Mouse (Mus musculus) embryonic fibroblast, embryonic 13.5 days (primary cell): ENCODE results near the gene Tgm5.

Experiments used
- CTCF ChIP-seq: IDR thresholded peaks from 2 replicates; pipeline ENCODE4 v1.5.1; 2011; ENCODE audit warnings: mild to moderate bottlenecking, control low read depth, low read length, moderate library complexity, borderline replicate concordance; ENCODE audit not compliant: insufficient read depth
- POLR2A ChIP-seq: IDR thresholded peaks from 2 replicates; pipeline ENCODE4 v1.6.1; 2011; ENCODE audit warnings: low read depth, mild to moderate bottlenecking, control low read depth, low read length, moderate library complexity

DNA sequence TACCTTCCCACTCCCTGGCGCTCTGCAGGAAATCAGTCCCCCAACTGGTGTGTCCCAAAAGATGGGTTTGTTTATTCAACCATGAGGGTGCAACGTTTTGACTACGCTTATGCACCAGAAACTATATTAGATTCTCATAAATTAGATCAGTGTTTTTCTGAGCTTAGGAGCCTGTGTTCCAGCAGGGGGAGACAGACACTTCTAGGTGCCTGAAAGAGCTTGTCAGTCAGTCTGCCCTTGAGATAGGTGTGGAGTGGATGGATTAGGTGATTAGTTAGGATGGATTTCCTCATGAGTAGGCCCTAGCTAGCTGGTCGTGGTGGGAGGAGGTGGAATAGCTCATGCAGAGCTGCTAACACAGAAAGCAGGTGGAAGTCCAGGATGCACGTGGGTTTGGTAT lies 44.5 kb downstream of the Tgm5 start:
- TF ChIP-seq CTCF: peak; percentile 32; the same call in 1 of the 2 replicates
- TF ChIP-seq POLR2A: no peak
